Mouse (Mus musculus): ENCODE results near the gene Isl1. TPM values are rescaled to one million over a fixed set of nuclear protein-coding genes. Genes with fewer than 3 reads are reported as not detected.

Isl1 gene
- not detected in 2 replicates for polyA plus RNA-seq (2012; ENCODE audit: insufficient read depth, insufficient read length, missing spikeins)

DNA sequence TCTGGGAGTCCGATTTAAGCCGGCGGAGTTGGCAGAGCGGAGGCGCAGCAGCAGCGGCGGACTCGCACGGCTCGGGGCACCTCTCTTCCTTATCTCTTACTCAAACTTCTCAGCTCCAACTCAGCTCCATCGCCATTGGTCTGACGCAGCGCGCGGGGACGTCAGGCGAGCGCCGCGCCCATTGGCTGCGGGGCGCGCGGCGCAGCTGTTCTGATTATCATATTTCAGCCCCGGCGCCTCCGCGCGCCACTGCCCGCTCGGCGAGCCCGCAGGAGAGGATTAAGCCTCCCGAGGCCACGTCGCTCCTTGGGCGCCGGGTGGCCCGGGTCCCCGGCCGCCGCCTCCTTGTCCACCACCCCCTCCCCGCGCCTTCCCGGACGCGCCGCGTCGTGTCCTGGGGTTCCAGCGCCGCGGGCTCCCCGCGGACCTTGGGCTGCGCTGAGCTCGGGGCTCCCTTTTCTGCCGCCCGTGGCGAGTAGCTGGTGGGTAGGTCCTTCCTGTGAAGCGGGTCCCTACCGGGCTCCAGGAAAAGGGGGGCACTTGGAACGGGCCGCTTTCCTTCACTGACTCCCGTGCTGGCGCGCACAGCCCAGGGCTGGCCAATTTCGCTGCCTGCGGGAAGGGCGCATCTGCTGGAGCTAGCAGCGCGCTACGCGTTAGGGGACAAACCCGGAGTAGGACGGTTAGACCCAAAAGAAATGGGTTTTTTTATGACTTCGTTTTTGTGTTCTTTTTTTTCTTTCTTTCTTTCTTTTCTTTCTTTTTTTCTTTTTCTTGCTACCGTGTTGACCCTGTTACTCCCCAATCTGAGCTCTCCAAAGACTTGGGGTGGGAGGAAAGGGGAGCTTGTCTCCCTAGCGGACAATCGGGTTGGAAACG, at the start of gene Isl1:
Gene Isl1 (minus strand): TSS at position 106 of the 879 bp plus-strand sequence.
- H3K4me3 ChIP-seq (ENCODE audit: insufficient read depth, low read depth, low read length) = peak within 1 kb of the TSS; percentile 24
- no peak within 1 kb of the TSS for H3K27ac ChIP-seq (replicated peaks; ENCODE audit: low read depth, low read length)
- H3K4me1 ChIP-seq (ENCODE audit: control insufficient read depth, insufficient read depth, insufficient read length, low read length) = no peaks in the 10 kb centered on the region

DNA sequence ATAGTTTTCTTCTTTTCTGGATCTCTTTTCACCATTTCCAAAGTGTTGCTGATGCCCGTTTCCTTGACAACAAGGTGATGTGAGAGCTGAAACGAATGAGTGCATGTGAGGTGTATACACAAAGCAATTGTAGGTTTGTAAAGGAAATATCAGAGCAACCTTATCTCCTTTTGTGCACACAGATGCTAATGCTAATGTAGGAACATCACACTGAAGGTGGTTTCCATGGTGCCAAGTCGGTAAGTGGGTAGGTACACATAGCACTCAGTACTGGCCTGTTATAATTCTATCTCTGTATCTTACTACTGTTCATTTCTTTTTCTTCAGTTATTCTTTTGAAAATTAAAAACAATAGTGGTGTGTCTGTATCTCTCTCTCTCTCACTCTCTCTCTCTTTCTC, 26.3 kb upstream of the Isl1 start:
- Histone ChIP-seq H3K4me3 (ENCODE audit: insufficient read depth, low read depth, low read length) (no peak overlapping the region), H3K27ac (replicated peaks; ENCODE audit: low read depth, low read length) (no peak overlapping the region), H3K4me1 (ENCODE audit: control insufficient read depth, insufficient read depth, insufficient read length, low read length) (no peaks in the 10 kb centered on the region)

DNA sequence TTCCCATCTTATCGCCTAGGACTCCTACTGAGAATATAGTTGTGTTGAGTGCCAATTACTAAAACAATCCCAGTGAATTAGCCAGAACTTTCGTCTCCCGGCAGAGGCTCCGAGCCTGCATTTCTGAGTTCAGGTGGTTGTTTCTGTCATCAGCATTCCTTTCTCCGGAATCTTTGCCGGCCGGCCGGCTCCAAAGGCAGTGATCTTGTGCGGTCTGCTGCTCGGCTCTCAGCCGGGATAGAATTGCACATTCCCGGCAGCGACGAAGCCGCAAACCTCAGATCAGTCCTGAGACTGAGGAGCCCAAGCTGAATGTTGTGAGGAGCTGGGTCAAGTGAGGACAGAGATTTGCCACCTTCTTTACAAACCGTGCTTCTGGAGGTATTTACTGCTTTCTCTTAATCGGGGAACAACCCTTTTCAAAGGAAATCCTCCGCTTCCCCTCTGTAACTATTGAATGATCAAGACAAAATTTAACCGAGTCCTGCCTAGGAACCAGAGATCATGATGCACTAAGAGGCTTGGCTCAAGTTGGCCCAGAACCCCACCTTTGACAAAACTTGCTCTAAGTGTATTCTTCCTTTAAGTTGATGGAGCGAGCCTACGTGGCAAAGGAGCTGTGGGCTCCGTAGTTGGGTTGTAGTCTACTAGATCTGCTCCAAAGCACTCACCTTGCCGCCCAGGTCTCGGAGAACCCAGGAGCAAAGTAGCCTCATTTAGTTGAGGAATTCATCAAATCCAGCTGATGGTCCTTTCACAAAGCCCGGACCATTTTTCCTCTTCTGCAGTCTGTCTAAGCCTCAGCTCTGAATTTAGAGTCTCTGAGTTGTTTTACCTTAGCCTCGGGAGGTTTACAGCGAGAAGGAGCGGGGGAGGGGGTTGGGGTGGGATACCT, 4.4 kb upstream of the Isl1 start:
- no peak overlapping the region for H3K4me3 ChIP-seq (ENCODE audit: insufficient read depth, low read depth, low read length)
- no peaks in the 10 kb centered on the region for H3K4me1 ChIP-seq (ENCODE audit: control insufficient read depth, insufficient read depth, insufficient read length, low read length)
- H3K27ac ChIP-seq (replicated peaks; ENCODE audit: low read depth, low read length) = no peak overlapping the region

DNA sequence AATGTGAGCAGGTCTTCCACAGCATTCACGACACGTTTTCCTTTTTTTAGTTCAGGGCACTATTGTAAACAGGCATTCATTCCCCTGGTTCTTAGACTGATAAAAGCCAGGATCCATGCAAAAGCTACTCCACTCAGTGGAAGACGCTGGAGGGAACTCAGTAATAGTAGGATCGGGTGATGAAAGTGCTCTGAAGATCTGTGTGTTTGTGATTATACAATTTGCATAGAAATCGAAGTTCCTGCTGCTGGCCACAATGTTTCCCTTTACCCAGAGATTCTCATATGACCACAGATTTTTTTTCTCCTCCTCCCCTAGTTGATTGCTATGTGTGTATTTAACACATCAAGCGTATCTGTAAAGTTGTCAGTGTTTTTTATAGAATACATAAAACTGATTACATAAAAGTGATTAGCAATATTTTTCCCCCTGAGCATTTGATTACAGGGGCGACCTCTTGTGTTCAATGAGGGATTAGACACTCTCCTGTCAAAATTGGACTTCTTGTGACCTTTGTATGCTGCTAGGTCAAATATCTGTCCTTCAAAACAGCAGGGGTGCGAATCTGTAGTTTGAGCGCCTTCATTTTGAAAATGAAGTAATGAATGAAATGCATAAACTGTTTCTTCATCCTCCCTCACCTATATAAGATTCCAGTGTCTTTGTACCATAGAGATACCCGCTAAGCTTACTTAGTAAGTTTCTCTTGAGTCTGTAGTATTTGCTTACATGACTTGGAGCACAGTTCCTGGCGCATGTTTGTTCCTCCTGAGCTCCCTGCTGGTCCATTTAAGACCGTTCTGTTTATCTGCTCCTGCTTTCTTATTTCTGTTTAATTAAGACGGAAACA, 2.6 kb upstream of the Isl1 start:
- Histone ChIP-seq H3K4me3 (ENCODE audit: insufficient read depth, low read depth, low read length) (no peak overlapping the region), H3K27ac (replicated peaks; ENCODE audit: low read depth, low read length) (no peak overlapping the region), H3K4me1 (ENCODE audit: control insufficient read depth, insufficient read depth, insufficient read length, low read length) (no peaks in the 10 kb centered on the region)

DNA sequence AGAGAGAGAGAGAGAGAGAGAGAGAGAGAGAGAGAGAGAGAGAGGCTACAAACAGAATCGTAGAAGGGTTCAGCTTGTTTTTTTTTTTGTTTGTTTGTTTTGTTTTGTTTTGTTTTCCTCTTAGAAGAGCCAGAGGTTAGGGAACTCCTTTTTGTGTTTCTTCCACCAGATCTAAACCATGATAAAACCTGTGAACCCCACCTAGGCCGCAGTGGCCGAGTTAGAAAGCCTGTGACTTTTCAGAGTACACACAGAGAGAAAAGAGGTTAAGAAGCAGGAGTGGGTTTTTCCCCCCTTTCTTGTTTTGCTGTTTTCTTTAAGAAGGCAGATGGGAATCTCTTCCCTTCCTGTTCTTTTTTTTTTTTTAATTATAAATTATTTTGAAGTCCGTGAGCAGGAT, 1.5 kb upstream of the Isl1 start:
- H3K4me3 ChIP-seq (ENCODE audit: insufficient read depth, low read depth, low read length) = no peak overlapping the region
- no peaks in the 10 kb centered on the region for H3K4me1 ChIP-seq (ENCODE audit: control insufficient read depth, insufficient read depth, insufficient read length, low read length)
- no peak overlapping the region for H3K27ac ChIP-seq (replicated peaks; ENCODE audit: low read depth, low read length)

DNA sequence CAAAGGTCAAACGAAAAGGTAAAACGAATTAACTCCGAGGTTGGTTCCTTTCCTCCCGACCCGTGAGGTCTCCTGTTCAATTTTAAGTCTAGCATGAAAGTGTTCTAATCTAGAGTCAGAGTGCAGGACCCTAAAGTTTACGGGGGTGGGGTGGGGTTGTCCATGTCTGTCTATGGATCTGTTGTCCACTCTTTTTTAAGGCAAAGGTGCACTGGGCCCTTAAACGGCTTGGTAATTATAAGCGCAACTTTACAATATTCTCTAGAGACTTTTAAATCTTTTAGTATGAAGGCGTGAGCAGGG, 925 bp upstream of the Isl1 start:
- no peak overlapping the region for H3K4me3 ChIP-seq (ENCODE audit: insufficient read depth, low read depth, low read length)
- no peak overlapping the region for H3K27ac ChIP-seq (replicated peaks; ENCODE audit: low read depth, low read length)
- no peaks in the 10 kb centered on the region for H3K4me1 ChIP-seq (ENCODE audit: control insufficient read depth, insufficient read depth, insufficient read length, low read length)

DNA sequence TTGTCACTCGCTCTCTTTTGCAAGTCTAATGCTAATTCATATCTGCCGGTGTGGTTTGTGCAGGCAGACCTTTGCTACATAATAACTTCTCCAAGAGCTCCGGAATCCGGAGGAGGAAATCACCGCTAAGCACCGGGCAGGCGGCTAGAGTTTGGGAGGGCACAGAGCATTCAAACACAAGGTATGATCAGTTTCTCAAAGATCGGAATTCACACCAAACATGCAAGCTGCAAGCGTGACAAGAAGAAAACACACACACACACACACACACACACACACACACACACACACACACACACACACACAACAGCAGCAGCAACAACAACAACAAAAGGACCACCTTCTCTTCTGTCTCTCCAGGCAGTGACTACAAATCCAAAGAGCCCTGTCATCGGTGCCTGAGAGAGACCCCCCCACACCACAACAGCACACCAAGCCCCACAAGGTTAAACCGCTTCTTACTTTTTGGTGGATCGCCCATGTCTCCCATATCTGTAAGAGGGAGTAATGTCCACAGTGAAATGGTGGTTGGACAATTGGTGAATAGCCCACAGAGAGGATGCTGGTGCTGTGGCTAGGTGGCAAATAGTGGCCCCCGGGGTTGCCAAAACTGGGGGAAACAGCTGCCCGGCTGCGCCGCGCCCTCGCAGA, 431 bp downstream of the Isl1 start:
- Histone ChIP-seq H3K4me1 (ENCODE audit: control insufficient read depth, insufficient read depth, insufficient read length, low read length) (no peaks in the 10 kb centered on the region), H3K27ac (replicated peaks; ENCODE audit: low read depth, low read length) (no peak overlapping the region), H3K4me3 (ENCODE audit: insufficient read depth, low read depth, low read length) (peak overlapping the region; percentile 24; the same call in 1 of the 2 replicates)

DNA sequence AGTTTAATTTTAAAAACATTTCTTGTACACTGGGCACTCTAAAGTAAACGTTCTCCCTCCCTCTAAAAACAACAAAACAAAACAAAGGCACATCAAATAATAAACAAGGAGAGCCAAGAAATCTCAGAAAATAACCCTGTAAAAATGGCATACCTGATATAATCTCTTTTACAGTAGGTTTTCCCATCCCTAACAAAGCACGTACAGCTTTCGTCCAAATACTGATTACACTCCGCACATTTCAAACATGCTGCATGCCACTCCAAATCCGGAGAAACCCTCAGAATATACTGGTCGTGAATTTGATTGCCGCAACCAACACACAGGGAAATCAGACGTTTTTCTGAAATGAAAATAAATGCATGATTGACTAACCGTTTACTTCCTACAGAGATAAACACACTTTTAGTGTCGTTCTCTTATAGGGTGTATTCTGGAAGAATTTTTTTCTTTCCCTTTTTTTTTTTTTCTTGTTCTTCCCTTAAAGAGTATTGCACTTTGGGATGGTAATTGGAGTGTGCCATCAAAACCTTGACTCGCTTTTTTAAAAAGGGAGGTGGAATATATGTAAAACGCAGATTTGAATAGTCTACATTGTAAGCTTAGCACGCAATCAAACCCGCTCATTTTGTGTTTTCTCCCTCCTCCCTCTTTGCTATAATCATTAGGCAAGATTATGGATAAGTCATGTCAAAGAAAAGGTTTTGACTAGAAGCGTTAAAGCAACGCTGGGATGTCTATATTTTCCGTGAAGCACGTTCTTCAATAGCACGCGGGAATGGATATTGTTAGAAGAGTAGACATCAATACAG, 1.2 kb downstream of the Isl1 start:
- no peaks in the 10 kb centered on the region for H3K4me1 ChIP-seq (ENCODE audit: control insufficient read depth, insufficient read depth, insufficient read length, low read length)
- no peak overlapping the region for H3K4me3 ChIP-seq (ENCODE audit: insufficient read depth, low read depth, low read length)

DNA sequence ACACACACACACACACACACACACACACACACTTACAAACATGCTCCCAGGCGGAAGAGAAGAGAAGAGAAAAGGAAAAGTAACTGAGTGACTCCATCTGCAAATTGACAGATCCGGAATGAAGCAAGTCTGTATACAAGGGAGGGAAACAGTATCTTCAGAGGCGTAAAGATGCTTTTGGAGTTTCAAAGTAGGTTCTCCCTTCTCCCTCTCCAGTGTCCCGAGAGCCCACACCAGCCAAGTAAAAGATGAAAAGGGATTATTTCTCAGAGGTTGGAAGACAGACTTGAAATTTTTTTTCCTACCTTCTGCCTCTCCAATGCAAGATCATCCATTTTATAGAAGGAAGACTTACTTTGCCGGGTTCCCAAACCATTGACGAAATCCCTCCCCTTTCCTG, 2.9 kb downstream of the Isl1 start:
- Histone ChIP-seq H3K4me3 (ENCODE audit: insufficient read depth, low read depth, low read length) (no peak overlapping the region), H3K4me1 (ENCODE audit: control insufficient read depth, insufficient read depth, insufficient read length, low read length) (no peaks in the 10 kb centered on the region), H3K27ac (replicated peaks; ENCODE audit: low read depth, low read length) (no peak overlapping the region)

More for the DNA sequence above, 1.2 kb downstream of the Isl1 start:
- H3K27ac ChIP-seq (replicated peaks; ENCODE audit: low read depth, low read length) = no peak overlapping the region

DNA sequence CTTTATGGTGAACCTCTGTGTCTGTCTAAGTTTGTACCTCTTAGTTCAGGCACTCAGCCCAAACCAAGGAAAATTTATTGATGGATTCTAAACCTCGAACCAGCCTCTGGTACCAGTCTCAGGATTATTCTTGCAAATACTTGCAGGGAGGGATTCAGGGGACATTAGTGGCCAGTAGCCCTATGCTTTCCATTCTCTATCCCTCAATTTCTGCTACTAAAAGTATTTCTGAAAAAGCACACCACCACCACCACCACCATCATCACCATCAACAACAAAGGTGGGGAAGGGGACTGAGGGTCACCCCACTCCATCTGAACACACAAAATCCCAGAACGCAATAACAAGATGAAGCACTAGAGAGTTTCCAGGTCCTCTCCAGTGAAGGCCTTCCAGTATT, 3.8 kb downstream of the Isl1 start:
- Histone ChIP-seq H3K4me3 (ENCODE audit: insufficient read depth, low read depth, low read length) (no peak overlapping the region), H3K4me1 (ENCODE audit: control insufficient read depth, insufficient read depth, insufficient read length, low read length) (no peaks in the 10 kb centered on the region), H3K27ac (replicated peaks; ENCODE audit: low read depth, low read length) (no peak overlapping the region)

DNA sequence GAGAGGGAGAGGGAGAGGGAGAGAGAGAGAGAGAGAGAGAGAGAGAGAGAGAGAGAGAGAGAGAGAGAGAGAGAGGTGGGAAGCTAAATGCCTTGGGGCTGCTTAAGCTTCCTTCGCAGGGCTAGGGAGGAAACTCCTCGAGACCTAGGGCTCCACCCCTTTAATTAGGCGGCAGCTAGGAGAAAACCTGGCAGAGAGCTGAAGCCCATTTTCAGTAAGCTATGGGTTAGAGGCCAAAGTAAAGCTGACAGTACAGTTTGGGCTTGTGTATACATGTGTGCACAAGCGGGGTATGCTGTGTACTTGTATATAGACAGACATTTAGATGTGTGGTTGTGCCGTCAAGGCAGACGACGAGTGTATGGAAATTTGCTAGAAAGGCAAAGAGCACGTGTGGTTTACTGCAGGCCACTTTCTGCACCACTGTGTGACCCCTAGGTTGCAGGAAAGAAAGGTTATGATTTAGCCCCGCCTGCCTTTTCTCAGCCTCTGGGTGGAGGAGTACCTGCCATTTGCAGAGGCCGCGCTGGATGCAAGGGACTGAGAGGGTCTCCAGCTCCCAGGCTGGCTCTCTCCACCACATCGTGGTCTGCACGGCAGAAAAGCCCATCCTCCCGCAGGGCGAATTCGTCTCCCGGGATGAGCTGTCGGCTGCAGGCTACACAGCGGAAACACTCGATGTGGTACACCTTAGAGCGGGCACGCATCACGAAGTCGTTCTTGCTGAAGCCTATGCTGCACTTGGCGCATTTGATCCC, 4.6 kb downstream of the Isl1 start:
- no peak overlapping the region for H3K27ac ChIP-seq (replicated peaks; ENCODE audit: low read depth, low read length)

DNA sequence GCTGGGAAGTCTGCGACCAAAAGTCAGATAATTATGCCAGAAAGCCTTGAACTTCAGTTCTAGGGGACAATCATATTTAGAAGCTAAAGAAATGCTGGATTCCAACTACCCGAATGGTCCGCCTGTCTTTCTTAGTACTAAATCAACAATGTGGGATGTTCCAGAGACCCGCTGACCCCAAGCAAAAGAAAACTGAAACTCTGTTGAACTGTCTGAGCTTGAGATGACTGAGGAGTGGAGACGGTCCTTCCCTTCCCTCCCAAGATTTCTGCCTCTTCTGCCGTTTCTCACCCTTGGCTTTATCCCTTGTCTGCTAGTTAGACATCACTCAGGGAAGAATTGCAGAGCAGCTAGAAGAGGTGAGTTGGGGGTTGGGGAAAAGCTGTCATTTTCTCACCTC, 5.7 kb downstream of the Isl1 start:
- Histone ChIP-seq H3K27ac (replicated peaks; ENCODE audit: low read depth, low read length) (no peak overlapping the region), H3K4me3 (ENCODE audit: insufficient read depth, low read depth, low read length) (no peak overlapping the region), H3K4me1 (ENCODE audit: control insufficient read depth, insufficient read depth, insufficient read length, low read length) (no peaks in the 10 kb centered on the region)

More for the DNA sequence above, 4.6 kb downstream of the Isl1 start:
- Histone ChIP-seq H3K4me3 (ENCODE audit: insufficient read depth, low read depth, low read length) (no peak overlapping the region), H3K4me1 (ENCODE audit: control insufficient read depth, insufficient read depth, insufficient read length, low read length) (no peaks in the 10 kb centered on the region)

DNA sequence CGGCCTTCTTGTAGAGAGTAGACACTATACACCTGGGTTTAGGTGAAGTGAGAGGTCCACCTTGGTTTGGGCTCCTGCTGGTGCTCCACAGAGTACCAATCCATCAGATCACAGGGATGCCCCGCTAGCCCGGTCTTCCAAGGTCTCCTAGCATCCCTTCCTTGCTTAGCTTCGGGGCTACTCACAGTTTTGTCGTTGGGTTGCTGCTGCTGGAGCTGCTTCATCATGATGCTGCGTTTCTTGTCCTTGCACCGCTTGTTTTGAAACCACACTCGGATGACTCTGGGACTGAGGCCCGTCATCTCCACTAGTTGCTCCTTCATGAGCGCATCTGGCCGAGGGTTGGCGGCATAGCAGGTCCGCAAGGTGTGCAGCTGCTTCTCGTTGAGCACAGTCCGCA, 6.6 kb downstream of the Isl1 start:
- Histone ChIP-seq H3K27ac (replicated peaks; ENCODE audit: low read depth, low read length) (no peak overlapping the region), H3K4me3 (ENCODE audit: insufficient read depth, low read depth, low read length) (no peak overlapping the region), H3K4me1 (ENCODE audit: control insufficient read depth, insufficient read depth, insufficient read length, low read length) (no peaks in the 10 kb centered on the region)
